Mouse (Mus musculus) brain, embryonic 14.5 days (tissue): ENCODE results near the gene Iyd.

Source experiments
- CTCF ChIP-seq: fragments of 200-500 bp; IDR thresholded peaks from 2 replicates; pipeline ENCODE4 v1.5.1; 2012; ENCODE audit warnings: inconsistent platforms, mild to moderate bottlenecking, moderate library complexity, borderline replicate concordance; ENCODE audit not compliant: insufficient read depth, insufficient read length; ENCODE audit errors: extremely low read depth
- POLR2A ChIP-seq: fragments of 200-500 bp; IDR thresholded peaks from 2 replicates; pipeline ENCODE4 v1.6.1; 2012; ENCODE audit warnings: mild to moderate bottlenecking, inconsistent platforms, borderline replicate concordance; ENCODE audit not compliant: poor library complexity, insufficient read depth, insufficient read length, severe bottlenecking; ENCODE audit errors: extremely low read depth

GRCm38 (mm10) chr10:3596697-3597096, 56.7 kb downstream of the Iyd start:
- TF ChIP-seq POLR2A, result no peak
- TF ChIP-seq CTCF, result no peak
